Mouse (Mus musculus): ENCODE results near the gene Kif5c. TPM values are rescaled to one million over a fixed set of nuclear protein-coding genes. Genes with fewer than 3 reads are reported as not detected.

Kif5c gene
- polyA plus RNA-seq, 1 experiment from 2014 or later: 35.8 TPM

DNA sequence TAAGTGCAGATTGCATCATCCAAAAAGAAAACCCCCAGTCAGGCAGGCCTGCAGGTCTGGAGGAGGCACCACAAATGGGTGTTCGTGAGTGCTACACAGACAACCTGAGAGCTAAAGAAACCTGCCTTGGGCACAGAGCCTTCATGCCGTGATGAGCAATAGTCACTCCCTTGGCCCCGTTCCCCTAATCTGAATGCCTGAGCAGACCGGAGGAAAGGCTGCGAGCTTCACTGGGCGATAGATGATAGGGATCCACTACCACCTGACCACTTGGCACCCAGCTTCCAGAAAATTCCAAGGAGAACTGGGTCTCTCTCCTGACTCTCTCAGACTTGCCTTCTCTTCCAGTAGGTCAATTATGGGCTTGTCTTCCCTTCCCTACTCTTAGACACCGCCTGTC is 24.2 kb upstream of the Kif5c start:
- no peak for DNase-seq (ENCODE audit: extremely low spot score, low spot score)
- H3K27ac ChIP-seq: no peak overlapping the region
- H3K36me3 ChIP-seq (replicated peaks): no peaks in the 10 kb centered on the region
- H3K9me3 ChIP-seq: no peaks in the 10 kb centered on the region
- WGBS: 92% methylated on average over 7 of the region's 7 CpGs
- no peak overlapping the region for H3K4me3 ChIP-seq
- H3K4me1 ChIP-seq: peaks cover 8% of the 10 kb centered on the region
- no peaks in the 10 kb centered on the region for H3K27me3 ChIP-seq (ENCODE audit: poor library complexity, severe bottlenecking)

- no peaks in the 10 kb centered on the region for H3K36me3 ChIP-seq (replicated peaks)
- H3K27ac ChIP-seq: no peak overlapping the region
- DNase-seq (ENCODE audit: extremely low spot score, low spot score): no peak
- H3K27me3 ChIP-seq (ENCODE audit: poor library complexity, severe bottlenecking): no peaks in the 10 kb centered on the region
- H3K9me3 ChIP-seq: peaks cover 2% of the 10 kb centered on the region; the same call in 1 of the 2 replicates
- peaks cover 22% of the 10 kb centered on the region for H3K4me1 ChIP-seq
- H3K4me3 ChIP-seq: no peak overlapping the region
- 87% methylated on average over 3 of the region's 3 CpGs for WGBS
These were observed 22.8 kb upstream of the Kif5c start for GRCm38 (mm10) chr2:49596318-49596717.

GRCm38 (mm10) chr2:49600021-49600681 is 18.9 kb upstream of the Kif5c start:
- DNase-seq (ENCODE audit: extremely low spot score, low spot score): no peak

GRCm38 (mm10) chr2:49602791-49603349 is 16.2 kb upstream of the Kif5c start:
- no peak for DNase-seq (ENCODE audit: extremely low spot score, low spot score)
- peak overlapping the region; percentile 75 for H3K27ac ChIP-seq
- no peaks in the 10 kb centered on the region for H3K36me3 ChIP-seq (replicated peaks)
- H3K9me3 ChIP-seq: peaks cover 8% of the 10 kb centered on the region; the same call in 1 of the 2 replicates
- WGBS: 47% methylated on average over 4 of the region's 4 CpGs
- peaks cover 41% of the 10 kb centered on the region for H3K4me1 ChIP-seq
- H3K27me3 ChIP-seq (ENCODE audit: poor library complexity, severe bottlenecking): no peaks in the 10 kb centered on the region
- H3K4me3 ChIP-seq: no peak overlapping the region

More at GRCm38 (mm10) chr2:49600021-49600681, 18.9 kb upstream of the Kif5c start:
- H3K4me1 ChIP-seq: peaks cover 41% of the 10 kb centered on the region
- peaks cover 8% of the 10 kb centered on the region; the same call in 1 of the 2 replicates for H3K9me3 ChIP-seq
- H3K27ac ChIP-seq: peak overlapping the region; percentile 60; the same call in 1 of the 2 replicates
- H3K27me3 ChIP-seq (ENCODE audit: poor library complexity, severe bottlenecking): no peaks in the 10 kb centered on the region
- 76% methylated on average over 7 of the region's 7 CpGs for WGBS
- no peaks in the 10 kb centered on the region for H3K36me3 ChIP-seq (replicated peaks)
- no peak overlapping the region for H3K4me3 ChIP-seq

DNA sequence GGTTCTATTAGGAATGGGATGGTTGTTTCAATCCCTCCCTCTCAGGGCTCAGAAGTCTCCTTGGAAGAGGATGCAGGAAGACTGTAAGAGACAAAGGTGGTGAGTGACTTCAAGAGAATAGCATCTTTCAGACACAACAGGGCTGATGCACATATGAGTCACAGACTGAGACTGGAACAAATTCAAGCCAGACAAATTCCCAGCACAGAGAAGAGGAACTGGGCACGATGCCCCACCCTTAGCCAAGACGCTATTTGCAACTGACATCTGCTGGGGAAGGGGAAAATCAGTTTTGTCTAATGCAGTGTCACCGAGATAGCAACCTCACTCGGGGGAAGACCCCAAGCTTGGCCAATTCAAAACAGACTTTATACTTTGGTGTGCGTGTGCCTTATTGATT is 9.5 kb upstream of the Kif5c start:
- WGBS: 87% methylated on average over 5 of the region's 5 CpGs
- H3K36me3 ChIP-seq (replicated peaks): no peaks in the 10 kb centered on the region

DNA sequence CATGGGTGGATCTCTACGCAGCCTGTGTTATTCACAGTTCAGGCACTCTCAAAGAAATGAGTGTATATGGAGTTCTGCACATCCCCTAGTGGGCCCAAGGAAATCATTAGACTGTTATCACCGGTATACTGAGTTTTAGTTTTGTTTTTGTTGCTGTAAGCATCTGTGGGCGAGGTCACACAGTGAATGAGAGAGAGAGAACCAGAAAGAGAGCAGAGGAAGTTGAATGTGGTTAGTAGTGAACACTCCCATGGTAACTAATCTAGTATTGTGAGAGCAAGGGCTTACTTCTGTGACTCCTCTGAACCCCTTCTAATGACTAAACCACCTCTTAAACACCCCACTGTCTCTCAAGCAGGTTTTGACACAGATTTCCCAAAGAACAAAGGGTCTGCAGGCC is 2.3 kb upstream of the Kif5c start:
- Histone ChIP-seq H3K4me3 (no peak overlapping the region), H3K36me3 (replicated peaks) (peaks cover under 1% of the 10 kb centered on the region), H3K27ac (no peak overlapping the region), H3K4me1 (peaks cover 27% of the 10 kb centered on the region), H3K9me3 (no peaks in the 10 kb centered on the region), H3K27me3 (ENCODE audit: poor library complexity, severe bottlenecking) (no peaks in the 10 kb centered on the region)
- no peak for DNase-seq (ENCODE audit: extremely low spot score, low spot score)
- 78% methylated on average over 3 of the region's 3 CpGs for WGBS

More for the DNA sequence above, 9.5 kb upstream of the Kif5c start:
- Histone ChIP-seq H3K27me3 (ENCODE audit: poor library complexity, severe bottlenecking) (no peaks in the 10 kb centered on the region), H3K4me1 (peaks cover 8% of the 10 kb centered on the region), H3K4me3 (no peak overlapping the region), H3K27ac (no peak overlapping the region), H3K9me3 (no peaks in the 10 kb centered on the region)
- DNase-seq (ENCODE audit: extremely low spot score, low spot score): no peak

DNA sequence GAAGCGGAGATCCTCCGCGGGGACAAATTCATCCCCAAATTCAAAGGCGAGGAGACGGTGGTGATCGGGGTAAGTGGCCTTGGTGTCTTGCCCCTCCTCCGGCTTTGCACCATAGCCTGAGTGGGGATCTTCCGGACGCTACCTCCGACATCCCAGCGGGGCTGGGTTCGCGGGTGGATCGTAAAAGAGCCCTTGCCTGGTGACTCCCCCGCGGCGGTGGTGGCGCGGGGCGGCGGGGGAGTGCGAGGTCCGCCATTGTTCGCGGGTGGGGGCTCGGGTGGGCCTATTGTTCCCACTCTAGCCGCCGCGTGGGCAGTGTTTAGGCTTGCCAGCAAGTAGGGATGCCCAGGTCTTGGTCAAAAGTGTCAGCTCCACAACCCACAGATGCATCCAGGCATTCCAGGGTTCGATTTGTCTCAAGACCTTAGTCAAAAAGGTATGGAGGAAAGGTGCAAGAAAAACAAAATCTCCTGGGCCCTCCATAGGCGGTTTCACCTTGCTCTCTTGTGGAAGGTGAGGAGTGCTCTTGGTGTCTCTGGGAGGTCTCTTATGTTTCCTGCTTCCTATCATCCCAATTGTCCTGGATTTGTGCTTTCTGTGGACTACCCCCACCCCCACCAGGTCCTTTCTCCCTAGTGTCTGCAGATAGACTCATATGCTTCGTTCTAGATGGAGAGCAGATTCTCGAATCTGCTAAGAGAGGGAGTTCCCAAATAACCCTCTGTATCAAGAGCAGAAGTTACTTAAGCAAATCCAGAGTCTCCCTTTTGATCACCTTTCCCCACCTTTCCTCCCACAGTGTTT is 823 bp downstream of the Kif5c start:
- peaks cover 32% of the 10 kb centered on the region for H3K36me3 ChIP-seq (replicated peaks)
- peaks cover 27% of the 10 kb centered on the region for H3K4me1 ChIP-seq
- peak overlapping the region; percentile 95 for H3K27ac ChIP-seq
- DNase-seq (ENCODE audit: extremely low spot score, low spot score): no peak
- no peaks in the 10 kb centered on the region for H3K27me3 ChIP-seq (ENCODE audit: poor library complexity, severe bottlenecking)
- peaks cover 20% of the 10 kb centered on the region for H3K9me3 ChIP-seq
- under 1% methylated on average over 33 of the region's 33 CpGs for WGBS
- peak overlapping the region; percentile 98 for H3K4me3 ChIP-seq

GRCm38 (mm10) chr2:49620626-49621117 is 1.6 kb downstream of the Kif5c start:
- H3K4me1 ChIP-seq: peaks cover 27% of the 10 kb centered on the region
- WGBS: 13% methylated on average over 14 of the region's 14 CpGs

DNA sequence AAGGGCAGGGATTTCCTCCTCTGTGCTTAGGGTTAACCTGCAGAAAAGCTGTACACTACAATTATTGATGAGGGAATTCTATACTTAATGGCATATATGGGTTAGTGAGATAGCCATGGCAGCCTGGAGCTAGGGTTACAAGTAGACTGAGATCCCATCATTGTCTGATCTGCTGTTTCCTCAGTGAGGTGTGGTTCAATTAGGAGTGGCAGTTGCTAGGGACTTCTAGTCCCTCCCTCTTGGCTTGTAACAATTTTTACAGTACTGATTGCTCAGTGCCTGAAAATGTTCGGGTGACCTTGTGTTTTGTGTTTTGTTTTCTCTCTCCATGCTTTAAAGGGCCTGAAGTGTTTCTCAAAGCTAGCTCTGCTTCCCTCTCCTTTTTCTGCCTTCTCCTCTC is 2.1 kb downstream of the Kif5c start:
- Histone ChIP-seq H3K4me1 (peaks cover 27% of the 10 kb centered on the region), H3K9me3 (peaks cover 20% of the 10 kb centered on the region), H3K4me3 (peak overlapping the region; percentile 98), H3K36me3 (replicated peaks) (peaks cover 38% of the 10 kb centered on the region), H3K27ac (peak overlapping the region; percentile 95; the same call in 1 of the 2 replicates), H3K27me3 (ENCODE audit: poor library complexity, severe bottlenecking) (no peaks in the 10 kb centered on the region)
- no peak for DNase-seq (ENCODE audit: extremely low spot score, low spot score)
- WGBS: 67% methylated on average over 1 of the region's 1 CpGs

More at GRCm38 (mm10) chr2:49620626-49621117, 1.6 kb downstream of the Kif5c start:
- peak; percentile 55 for DNase-seq (ENCODE audit: extremely low spot score, low spot score)
- peak overlapping the region; percentile 98 for H3K4me3 ChIP-seq
- H3K36me3 ChIP-seq (replicated peaks): peaks cover 38% of the 10 kb centered on the region
- H3K9me3 ChIP-seq: peaks cover 20% of the 10 kb centered on the region
- peak overlapping the region; percentile 95 for H3K27ac ChIP-seq
- H3K27me3 ChIP-seq (ENCODE audit: poor library complexity, severe bottlenecking): no peaks in the 10 kb centered on the region

- Histone ChIP-seq H3K27ac (no peak overlapping the region), H3K36me3 (replicated peaks) (peaks cover 71% of the 10 kb centered on the region), H3K4me3 (no peak overlapping the region), H3K4me1 (peaks cover 27% of the 10 kb centered on the region), H3K9me3 (peaks cover 23% of the 10 kb centered on the region), H3K27me3 (ENCODE audit: poor library complexity, severe bottlenecking) (no peaks in the 10 kb centered on the region)
- WGBS: 95% methylated on average over 1 of the region's 1 CpGs
- DNase-seq (ENCODE audit: extremely low spot score, low spot score): no peak
These were observed 6.5 kb downstream of the Kif5c start for GRCm38 (mm10) chr2:49625581-49625980.

DNA sequence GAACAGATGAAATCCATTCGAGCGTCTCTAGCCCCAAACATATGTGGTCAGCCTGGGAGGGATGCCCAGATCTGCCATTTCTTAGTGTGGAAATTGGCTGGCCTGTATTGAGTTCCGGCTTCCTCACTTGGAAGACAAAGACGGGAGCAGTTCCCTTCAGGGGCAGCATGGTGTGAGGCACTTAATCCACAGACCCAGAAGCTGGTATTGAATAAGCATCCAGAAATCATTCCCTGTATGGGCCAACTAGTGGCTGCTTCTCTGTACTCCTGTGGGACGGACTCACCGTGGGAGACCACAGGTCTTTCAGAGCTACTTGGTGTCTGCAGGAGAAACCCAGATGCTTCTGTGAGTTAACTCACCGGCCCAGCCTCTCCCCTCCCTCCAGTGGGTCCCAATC is 8.5 kb downstream of the Kif5c start:
- peaks cover 73% of the 10 kb centered on the region for H3K36me3 ChIP-seq (replicated peaks)
- DNase-seq (ENCODE audit: extremely low spot score, low spot score): no peak
- H3K4me3 ChIP-seq: no peak overlapping the region
- WGBS: 61% methylated on average over 7 of the region's 7 CpGs
- peak overlapping the region; percentile 44; the same call in 1 of the 2 replicates for H3K27ac ChIP-seq
- H3K9me3 ChIP-seq: peaks cover 20% of the 10 kb centered on the region
- no peaks in the 10 kb centered on the region for H3K27me3 ChIP-seq (ENCODE audit: poor library complexity, severe bottlenecking)
- H3K4me1 ChIP-seq: peaks cover 28% of the 10 kb centered on the region

GRCm38 (mm10) chr2:49628094-49628705 is 9.1 kb downstream of the Kif5c start:
- Histone ChIP-seq H3K4me3 (no peak overlapping the region), H3K9me3 (peaks cover 16% of the 10 kb centered on the region; the same call in 1 of the 2 replicates), H3K27me3 (ENCODE audit: poor library complexity, severe bottlenecking) (no peaks in the 10 kb centered on the region), H3K27ac (no peak overlapping the region), H3K4me1 (peaks cover 33% of the 10 kb centered on the region), H3K36me3 (replicated peaks) (peaks cover 67% of the 10 kb centered on the region)
- 83% methylated on average over 6 of the region's 6 CpGs for WGBS
- DNase-seq (ENCODE audit: extremely low spot score, low spot score): no peak
